Mouse (Mus musculus): Measurements from ENCODE around the gene Bpifb5.
"Not testable (repeated sequence)": the region's sequence is repeated elsewhere in the genome, so short reads cannot be mapped to it uniquely, and the experiment has no call there.

Bpifb5 gene

DNA sequence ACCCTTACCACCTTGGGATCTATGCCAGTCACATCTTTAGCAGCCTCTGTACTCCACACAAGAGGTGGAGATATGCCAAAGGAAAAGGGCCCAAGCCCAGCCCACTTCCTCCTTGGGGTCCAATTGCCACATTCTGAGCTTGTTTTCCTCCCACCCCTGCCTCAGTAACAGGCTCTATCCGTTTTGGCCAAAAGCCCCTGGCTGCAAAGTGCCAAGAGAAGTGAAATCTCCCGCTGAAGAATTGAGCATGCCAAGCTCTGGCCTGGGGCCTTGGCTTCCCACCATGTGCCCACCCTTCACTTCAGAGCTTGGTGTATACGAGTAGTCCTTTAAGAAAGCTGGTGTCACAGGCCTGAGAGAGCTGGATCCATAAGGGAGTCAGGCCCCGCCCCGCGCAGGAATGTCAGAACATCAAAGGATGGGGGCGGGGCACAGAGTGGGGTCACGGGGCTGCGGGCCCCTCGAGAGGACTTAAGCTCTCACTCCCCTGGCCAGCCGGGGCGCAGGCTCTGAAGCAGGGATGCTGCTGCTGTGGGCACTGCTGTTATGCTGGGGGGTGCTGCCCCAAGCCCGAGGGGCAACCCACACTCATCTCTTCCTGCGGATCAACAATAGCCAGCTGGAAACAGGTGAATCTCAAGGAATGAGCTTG is at the start of gene Bpifb5:
Gene Bpifb5 (plus strand): TSS at position 478 of the 652 bp plus-strand sequence.
- peak; percentile 54 for DNase-seq (ENCODE audit: extremely low spot score, low spot score)

DNA sequence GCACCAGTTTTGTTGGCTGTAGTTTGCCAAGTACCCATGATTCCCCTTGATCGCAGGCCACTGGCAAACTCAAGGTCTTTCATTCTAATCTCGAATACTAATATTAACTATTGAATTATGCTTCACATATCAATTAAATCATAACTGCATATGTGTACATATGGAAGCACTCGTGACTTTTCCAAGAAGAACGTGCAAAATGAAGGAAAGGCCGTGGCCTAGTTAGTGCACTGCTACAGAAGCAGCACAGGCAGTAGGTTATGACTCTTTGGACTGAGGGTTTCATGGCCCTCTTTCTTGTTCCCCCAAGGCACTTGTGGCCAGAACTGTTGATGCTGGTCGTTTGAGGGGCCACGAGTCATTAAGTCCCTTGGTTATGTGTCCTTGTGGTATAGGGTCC is 41.6 kb upstream of the Bpifb5 start:
- not testable (repeated sequence) for DNase-seq (ENCODE audit: extremely low spot score, low spot score)

DNA sequence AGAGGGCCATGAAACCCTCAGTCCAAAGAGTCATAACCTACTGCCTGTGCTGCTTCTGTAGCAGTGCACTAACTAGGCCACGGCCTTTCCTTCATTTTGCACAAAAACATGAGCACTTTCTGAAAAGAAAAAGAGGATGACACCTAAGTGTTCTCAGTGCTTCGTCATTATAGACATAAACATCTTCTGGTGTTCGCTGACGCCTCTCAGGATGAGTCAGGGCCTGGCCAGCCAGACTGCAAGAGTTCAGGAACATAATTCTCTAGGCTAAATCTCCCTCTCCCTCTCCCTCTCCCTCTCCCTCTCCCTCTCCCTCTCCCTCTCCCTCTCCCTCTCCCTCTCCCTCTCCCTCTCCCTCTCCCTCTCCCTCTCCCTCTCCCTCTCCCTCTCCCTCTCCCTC is 40.5 kb upstream of the Bpifb5 start:
- not testable (repeated sequence) for DNase-seq (ENCODE audit: extremely low spot score, low spot score)

DNA sequence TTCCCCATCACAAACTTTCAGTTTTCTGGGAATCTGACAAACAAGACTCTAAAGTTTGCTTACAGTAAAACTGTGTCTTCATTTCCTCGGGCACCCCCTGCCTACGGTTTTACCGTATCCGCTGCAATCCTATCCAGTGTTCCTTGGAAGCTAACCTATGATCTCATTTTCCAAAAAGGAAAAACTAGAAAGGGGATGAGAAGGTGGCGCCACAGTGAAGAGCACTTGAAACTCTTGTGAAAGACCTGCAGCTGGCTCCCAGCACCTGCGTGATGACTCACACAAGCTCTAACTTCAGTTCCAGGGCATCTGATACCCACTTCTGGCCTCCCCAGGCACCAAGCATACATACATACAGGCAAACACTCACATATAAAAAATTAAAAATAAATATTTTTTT is 38.2 kb upstream of the Bpifb5 start:
- no peak for DNase-seq (ENCODE audit: extremely low spot score, low spot score)

DNA sequence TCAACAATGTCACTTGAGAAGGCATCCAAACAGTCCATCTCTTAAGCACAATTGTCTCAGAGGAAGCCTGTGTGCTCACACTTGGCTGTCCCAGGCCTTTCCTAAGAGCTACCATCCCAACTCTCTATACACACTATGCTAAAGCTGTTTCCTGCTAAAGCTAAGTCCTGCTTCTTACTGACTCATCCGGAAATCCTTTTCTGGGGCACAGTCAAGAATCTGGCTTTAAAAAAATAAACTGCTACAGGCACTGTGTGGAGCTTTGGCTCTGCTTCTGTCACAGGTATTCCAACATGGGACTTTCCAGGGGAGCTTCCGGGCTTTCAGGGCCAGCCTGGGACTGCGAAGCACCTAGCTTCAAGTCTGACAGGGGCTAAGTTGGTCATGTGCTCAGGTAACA is 37.8 kb upstream of the Bpifb5 start:
- no peak for DNase-seq (ENCODE audit: extremely low spot score, low spot score)

DNA sequence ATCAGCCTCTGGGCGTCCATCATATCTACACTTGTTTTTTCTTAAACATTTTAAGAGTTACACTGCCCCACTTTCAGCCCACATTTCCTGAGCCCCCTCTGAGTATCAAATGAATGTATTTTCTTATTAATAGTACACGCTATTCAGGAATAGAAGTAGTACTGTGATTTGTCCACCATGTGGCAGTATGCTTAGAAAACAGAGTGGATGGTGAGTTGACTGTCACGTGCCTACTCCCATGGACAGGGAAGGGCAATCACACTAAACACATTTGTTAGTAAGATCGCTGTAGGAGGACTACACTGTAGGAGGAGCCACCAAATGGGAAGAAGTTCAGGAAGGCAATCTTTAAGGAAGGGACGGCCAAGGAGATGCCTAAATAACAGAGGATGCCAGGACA is 36.1 kb upstream of the Bpifb5 start:
- no peak for DNase-seq (ENCODE audit: extremely low spot score, low spot score)

DNA sequence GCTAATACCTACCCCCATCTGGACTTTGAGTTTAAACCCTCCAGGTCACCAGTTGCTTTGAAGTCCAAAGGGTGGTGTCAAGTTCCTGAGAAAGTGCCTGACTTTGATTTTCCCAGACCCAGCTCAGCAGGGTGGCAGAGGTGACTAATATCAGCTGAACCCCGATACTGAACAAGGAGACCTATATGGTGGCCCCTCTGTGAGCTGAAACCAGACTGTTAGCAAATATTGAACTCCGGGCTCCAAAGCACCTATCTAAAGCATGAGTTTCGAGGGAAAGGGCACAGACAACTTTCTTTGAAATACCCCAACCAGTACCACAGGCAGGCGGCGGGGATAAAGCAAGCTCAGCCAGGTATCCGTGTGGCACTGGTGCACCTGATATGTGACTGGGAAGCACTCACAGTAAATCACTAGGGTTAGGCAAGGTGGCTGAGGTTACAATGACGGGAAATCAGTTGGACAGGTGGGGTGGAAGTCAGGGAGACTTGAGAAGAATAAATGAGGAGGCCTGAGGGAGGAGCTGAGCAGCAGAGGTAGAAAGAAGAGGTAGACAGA is 33.6 kb upstream of the Bpifb5 start:
- no peak for DNase-seq (ENCODE audit: extremely low spot score, low spot score)

DNA sequence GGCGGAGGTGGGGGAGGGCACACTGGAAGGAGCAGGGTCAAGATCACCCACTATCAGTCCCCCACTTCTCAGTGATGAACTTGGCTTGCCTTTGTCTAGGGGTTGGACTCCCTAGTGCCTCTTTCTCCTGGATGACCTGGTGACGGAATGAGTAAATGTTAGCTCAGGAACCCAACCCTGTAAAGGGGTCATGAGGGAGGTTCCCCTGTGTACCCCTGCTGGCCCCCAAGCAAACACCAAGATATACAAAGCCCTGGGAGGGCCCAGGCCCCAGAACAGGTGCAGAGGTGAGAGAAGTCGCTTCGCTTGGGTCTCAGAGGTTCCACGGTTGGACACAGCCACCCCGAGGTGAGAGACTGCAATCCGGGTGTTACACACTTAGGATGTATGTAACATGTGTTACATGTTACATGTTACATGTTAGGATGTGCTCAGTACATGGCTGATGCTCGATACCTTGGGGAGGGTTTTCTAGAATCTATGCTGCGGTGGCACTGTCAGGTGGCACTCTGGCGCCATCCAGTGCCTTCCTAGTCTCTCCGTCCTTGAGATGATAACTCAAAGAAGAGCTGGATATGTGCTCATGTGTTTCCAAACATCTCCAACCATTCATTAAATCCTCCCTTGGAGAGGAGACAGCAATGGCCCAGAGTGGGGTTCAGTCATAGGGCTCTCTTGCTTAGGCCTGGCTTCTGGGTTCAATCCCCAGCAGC is 32.8 kb upstream of the Bpifb5 start, which contains the start of gene Bpifb1:
Gene Bpifb1 (plus strand): TSS at position 273 of the 713 bp plus-strand sequence.
- DNase-seq (ENCODE audit: extremely low spot score, low spot score): no peak

DNA sequence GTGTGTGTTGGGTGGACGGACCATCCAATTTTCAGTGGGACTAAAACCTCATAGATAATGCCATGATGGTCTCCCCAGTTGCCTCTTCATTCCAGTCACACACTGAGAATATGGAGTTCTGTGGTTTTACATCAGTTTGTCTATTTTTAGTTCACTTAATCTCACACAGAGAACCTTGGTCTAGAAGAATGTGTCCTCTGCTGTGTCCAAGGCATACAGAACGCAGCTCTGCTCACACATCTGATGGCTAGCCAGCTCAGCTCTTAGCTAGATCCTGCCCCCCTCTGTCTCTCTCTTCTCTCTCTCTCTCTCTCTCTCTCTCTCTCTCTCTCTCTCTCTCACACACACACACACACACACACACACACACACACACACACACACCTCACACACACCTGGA is 31.4 kb upstream of the Bpifb5 start:
- DNase-seq (ENCODE audit: extremely low spot score, low spot score): no peak

DNA sequence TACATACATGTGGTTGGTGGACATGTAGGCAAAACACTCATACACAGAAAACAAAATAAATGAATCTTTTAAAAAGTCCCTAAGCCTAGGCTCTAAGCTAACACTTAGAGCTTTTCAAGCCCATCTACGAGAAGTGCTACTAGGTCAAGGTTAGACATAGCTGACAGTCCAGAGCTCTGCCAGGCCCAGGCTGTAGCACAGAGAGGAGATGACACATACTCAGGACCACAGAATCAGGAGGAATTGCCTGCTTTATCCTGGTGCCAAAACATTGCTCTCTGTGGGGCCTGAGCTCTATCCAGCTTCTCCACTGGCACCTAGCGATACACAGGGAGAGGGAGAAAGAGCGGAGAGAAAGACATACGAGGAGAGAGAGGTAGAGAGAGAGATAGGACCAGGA is 30.5 kb upstream of the Bpifb5 start:
- no peak for DNase-seq (ENCODE audit: extremely low spot score, low spot score)

DNA sequence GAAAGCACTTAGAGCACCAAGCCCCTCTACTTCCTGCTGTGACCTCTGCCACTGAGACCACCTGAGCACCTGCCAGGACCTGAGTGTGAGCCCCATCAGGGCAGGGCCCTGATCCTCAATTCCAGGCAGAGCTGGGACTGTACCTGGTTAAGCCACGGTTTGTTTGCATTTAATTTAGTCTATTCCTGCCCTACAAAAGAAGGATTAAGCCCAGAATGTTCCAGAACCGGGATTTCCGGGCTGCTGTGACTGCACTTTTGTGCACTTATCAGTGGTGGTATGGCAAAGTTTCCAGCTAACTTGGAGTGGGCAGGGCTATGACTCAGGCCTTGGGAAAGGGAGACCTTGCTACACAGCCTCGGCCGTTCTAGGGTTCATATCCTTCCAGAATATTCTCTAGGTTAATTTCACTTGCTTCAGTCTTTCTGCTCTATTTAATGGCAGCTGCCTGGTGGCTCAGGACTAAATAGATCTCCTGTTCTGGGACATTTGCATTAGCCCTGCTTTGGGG is 29.5 kb upstream of the Bpifb5 start:
- no peak for DNase-seq (ENCODE audit: extremely low spot score, low spot score)

DNA sequence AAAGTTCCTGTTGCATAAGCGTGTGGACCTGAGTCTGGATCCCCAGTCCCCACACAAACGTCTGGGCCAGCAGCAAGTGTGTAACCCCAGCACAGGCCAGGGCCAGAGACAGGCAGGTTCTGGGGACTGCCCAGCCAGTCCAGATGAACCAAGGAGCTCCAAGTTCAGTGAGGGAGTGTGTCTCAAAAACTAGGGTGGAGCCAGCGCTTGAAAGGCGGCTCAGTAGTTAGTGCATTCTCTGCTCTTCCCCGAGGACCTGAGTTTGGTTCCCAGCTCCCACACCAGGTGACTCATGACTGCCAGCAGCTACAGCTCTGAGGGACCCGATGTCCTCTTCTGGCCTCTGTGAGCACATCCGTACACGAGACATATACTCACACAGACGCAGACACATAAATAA is 26.5 kb upstream of the Bpifb5 start:
- no peak for DNase-seq (ENCODE audit: extremely low spot score, low spot score)

DNA sequence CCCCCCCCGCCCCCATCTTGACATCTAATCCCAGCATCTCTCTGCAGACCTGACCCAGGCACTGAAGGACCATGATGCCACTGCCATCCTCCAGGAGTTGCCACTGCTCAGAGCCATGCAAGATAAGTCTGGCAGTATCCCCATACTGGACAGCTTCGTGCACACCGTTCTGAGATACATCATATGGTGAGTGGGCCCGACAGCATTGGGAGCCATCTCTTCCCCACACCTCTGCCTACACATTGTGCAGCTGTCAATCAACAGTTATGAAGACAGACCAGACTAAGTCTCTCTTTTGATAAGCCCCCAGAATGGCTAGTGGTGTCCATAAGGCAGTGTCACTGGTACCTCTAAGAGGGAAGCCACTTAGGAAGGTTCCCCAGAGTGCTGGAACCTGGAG is 18.9 kb upstream of the Bpifb5 start:
- no peak for DNase-seq (ENCODE audit: extremely low spot score, low spot score)

DNA sequence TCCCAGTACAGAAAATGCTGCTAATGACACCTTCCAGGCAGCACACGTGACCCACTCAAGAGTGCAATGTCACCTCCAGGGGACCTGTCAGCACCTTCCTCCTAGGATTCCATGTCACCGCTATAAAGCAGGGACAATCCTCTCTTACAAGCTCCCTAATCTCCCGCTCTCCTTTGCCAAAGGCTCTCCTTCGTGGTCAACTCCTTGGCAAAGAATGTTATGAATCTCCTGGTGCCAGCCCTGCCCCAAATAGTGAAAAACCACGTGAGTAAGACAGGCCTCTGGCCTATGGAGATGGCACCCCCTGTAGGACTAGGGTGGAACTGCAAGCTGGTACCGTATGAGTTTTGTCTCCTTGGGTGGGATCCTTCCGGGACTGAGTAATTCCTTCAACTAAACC is 16.6 kb upstream of the Bpifb5 start:
- DNase-seq (ENCODE audit: extremely low spot score, low spot score): peak; percentile 30

DNA sequence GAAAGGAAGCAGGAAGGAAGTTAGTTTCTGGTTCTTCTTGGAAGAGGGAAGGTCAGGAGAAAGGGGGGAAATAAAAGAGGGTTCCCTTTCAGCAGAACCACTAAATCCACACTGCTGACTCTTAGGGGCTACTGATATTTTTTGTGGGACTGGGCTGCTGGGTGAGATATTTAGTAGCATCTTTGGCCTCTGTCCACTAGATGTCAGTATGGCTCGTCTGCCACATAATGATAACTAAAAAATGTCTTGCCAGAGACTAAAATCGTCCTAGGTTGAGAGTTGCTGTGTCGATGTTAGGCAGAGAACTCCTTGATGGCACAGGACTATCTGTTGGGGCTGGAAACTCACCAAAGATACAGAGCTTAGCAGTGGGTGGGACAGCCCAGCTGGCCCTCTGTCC is 14.4 kb upstream of the Bpifb5 start:
- DNase-seq (ENCODE audit: extremely low spot score, low spot score): no peak

DNA sequence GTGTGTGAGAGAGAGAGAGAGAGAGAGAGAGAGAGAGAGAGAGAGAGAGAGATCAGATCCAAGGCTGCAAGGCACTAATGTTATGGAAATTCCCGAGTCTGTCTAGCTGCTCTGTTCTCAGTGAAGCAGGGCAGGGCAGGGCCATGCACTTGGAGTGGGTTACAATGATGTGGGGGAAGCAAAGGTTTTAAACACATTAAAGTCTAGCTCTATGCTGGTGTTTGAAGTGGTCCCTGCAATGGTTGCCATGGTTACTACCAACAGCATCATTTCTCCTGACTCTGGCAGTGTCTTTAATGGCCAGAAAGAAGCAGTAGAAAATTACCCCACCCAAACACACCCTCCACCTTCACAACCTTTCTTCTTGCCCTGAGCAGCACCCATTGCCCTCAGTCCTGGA is 12.4 kb upstream of the Bpifb5 start:
- no peak for DNase-seq (ENCODE audit: extremely low spot score, low spot score)

DNA sequence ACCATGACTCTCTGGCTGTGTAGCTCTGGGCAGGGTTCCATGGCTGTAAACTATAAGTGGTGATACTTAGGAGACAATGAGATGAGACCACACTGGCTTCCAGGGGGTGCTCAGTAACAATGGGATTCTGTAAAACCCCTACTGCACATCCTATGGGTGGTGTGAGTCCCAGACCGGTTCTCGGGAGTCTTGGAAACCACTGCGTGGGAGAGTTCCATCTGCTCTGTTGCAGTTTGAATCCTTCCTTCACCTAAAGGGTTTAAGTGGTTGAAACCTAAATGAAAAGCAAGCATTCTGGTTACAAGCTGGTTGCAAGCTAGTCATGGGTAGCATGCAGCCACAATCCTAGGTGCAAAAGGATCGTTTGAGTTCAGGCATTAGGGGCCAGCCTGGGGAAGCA is 11.7 kb upstream of the Bpifb5 start:
- no peak for DNase-seq (ENCODE audit: extremely low spot score, low spot score)

DNA sequence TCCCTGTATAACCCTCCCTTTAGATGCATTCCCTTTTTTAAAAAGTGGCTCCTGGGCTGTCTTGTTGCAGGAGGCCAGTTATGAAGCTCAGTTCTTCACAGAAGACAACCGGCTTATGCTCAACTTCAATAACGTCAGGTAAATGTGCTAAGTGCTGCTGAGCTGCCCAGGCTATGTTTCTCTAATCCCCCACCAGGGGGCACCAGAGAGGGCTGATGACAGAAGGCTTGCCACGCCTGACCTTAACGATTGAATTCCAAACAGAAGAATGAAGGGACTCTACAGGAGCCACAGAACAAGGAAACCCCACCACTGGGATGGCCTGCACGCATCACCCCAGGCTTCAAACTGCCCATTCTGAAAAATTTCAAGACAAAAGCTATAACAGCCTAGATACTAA is 8.4 kb upstream of the Bpifb5 start:
- peak; percentile 77 for DNase-seq (ENCODE audit: extremely low spot score, low spot score)

DNA sequence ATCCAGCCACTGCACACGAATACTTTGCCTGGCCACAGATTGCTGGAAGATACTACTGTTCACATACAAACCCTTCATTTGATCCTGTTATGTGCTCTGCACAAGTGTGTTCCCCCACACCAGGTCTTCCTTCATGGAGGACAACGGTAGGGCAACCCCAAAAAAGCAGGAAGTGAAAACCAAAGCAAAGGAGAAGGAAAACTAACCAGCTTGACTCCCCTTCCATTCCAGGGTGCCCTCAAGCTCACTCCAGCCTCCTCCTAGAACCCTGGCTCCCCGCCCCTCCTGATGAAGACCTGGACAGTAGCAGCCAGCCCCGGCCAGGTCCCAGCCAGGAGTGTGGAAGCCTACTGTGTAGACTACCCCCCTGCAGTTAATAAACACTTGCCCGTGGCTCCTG is 3.6 kb upstream of the Bpifb5 start:
- no peak for DNase-seq (ENCODE audit: extremely low spot score, low spot score)

DNA sequence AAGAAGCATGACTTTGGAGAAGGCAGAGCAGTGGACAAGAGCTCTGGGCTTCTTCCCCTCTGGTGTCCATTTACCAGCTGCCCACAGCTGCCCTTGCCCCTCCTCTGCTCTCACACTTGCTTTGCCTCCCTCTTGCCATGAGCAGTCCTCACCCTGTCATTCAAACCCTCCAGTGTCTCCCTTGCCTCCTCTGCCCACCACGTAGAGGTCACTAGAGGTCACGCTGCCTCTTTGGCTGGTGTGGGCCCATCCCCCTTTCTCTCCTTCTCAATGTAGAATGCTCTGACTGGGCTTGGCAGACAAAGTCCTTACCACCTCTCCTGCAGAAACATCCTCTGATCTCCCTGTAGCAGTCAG is 353 bp downstream of the Bpifb5 start:
- DNase-seq (ENCODE audit: extremely low spot score, low spot score): peak; percentile 30

DNA sequence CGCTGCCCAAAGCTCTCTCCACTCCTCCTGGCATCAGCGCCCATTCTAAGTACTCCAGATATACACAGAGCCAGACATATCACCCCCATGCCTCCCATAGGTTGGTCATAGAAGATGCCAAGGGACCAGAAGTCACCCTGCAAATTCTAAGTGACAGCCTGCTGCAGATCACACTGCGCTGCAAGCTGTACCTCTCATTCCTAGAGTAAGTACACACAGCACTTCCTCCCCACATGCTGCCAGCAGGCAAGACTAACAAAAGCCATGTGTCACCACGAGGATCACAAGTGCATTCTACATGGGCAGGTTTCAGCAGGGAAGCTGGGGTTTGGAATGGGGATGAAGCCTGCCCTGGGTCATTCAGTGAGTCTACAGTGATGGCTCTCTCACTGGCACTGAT is 3.4 kb downstream of the Bpifb5 start:
- no peak for DNase-seq (ENCODE audit: extremely low spot score, low spot score)

DNA sequence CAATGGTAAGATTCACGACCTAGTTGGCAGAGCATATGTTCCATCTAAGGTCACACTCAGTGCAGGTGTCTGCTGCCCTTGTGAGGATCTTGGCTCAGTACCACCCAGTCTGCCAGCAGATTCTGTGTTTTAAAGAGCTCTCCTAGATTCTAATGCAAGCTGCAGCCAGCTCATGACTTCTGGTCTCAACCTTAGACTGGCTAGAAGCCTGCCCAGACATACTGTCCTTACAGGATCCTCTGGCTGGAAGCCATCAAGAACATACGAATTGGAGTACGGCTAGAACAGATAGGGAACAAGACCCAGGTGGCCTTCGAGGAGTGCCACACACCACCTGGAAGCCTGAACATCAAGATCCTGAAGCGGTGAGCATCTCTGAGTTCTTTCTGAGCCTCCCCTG is 4.3 kb downstream of the Bpifb5 start:
- DNase-seq (ENCODE audit: extremely low spot score, low spot score): no peak

DNA sequence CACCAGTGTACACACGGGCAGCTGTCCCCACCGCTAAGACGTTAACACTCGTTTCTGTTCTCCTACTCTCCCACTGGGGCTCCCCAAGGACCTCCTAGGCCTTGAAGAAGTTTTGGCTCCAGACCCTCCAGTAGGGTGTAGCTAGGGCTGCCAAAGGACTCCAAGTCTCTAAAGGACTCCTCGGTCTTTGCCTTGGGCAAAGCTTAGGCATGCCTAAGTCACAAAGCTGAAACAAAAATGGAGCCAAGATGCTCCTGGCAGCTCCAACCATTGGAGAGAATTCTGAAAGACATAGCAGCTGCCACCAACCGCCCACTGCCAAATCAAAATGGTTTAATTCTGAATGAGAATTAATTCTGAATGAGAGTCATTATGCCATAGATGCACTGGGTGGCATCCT is 9.9 kb downstream of the Bpifb5 start:
- DNase-seq (ENCODE audit: extremely low spot score, low spot score): no peak
